Mouse (Mus musculus) G1E-ER4 (cell line): ENCODE data around the gene Aqp7. TPM values are rescaled to one million over a fixed set of nuclear protein-coding genes. Genes with fewer than 3 reads are reported as not detected.

Experiments used
- GATA1 ChIP-seq: IDR thresholded peaks from one replicate; pipeline ENCODE4 v1.8.0; 2012; ENCODE audit warnings: low read length, inconsistent platforms
- polyA plus RNA-seq: library from polyadenylated mRNA; stranded (reverse); fragments of >175 nt; gene quantifications from 2 replicates; pipeline ENCODE4 v1.2.3, GENCODE M21; 2012

Aqp7 gene
- polyA plus RNA-seq, 1 experiment, result not detected

GRCm38 (mm10) chr4:41040983-41041382 lies 7.0 kb downstream of the Aqp7 start:
- TF ChIP-seq GATA1, result no peak

GRCm38 (mm10) chr4:41037942-41038341 lies 10.0 kb downstream of the Aqp7 start:
- TF ChIP-seq GATA1, result no peak

GRCm38 (mm10) chr4:41031242-41031641 lies 16.7 kb downstream of the Aqp7 start:
- no peak for TF ChIP-seq GATA1

GRCm38 (mm10) chr4:41029372-41029771 lies 18.6 kb downstream of the Aqp7 start:
- TF ChIP-seq GATA1, result no peak

- no peak for TF ChIP-seq GATA1
These were observed 19.7 kb downstream of the Aqp7 start for GRCm38 (mm10) chr4:41028272-41028671.

GRCm38 (mm10) chr4:41027872-41028271 lies 20.1 kb downstream of the Aqp7 start:
- TF ChIP-seq GATA1, result no peak

- no peak for TF ChIP-seq GATA1
These were observed 21.7 kb downstream of the Aqp7 start for GRCm38 (mm10) chr4:41026086-41026787.

GRCm38 (mm10) chr4:41021094-41021493 lies 26.8 kb downstream of the Aqp7 start:
- TF ChIP-seq GATA1, result no peak

- no peak for TF ChIP-seq GATA1
These were observed 32.1 kb downstream of the Aqp7 start for GRCm38 (mm10) chr4:41015798-41016197.

- TF ChIP-seq GATA1, result no peak
These were observed 34.6 kb downstream of the Aqp7 start for GRCm38 (mm10) chr4:41013351-41013750.

- no peak for TF ChIP-seq GATA1
These were observed 46.9 kb downstream of the Aqp7 start for GRCm38 (mm10) chr4:41000842-41001639.

GRCm38 (mm10) chr4:41000271-41000670 lies 47.7 kb downstream of the Aqp7 start:
- no peak for TF ChIP-seq GATA1

- TF ChIP-seq GATA1, result peak; percentile 39
These were observed 50.0 kb downstream of the Aqp7 start for GRCm38 (mm10) chr4:40997916-40998315.

GRCm38 (mm10) chr4:40996302-40996701 lies 51.6 kb downstream of the Aqp7 start:
- TF ChIP-seq GATA1, result peak; percentile 76

- no peak for TF ChIP-seq GATA1
These were observed 58.3 kb downstream of the Aqp7 start for GRCm38 (mm10) chr4:40989633-40990032.

- TF ChIP-seq GATA1, result no peak
These were observed 64.3 kb downstream of the Aqp7 start for GRCm38 (mm10) chr4:40983686-40984085.

Other genes starting within 250 kb of the Aqp7 start
- 29.2 and 29.9 TPM in 2 replicates for gene B4galt1, start 194.1 kb downstream of the Aqp7 start, polyA plus RNA-seq
- gene Spink4, start 128.1 kb downstream of the Aqp7 start, polyA plus RNA-seq, result not detected in 2 replicates
- 454 and 555 TPM in 2 replicates for gene Bag1, start 99.8 kb downstream of the Aqp7 start, polyA plus RNA-seq
- gene Chmp5, start 99.7 kb downstream of the Aqp7 start, polyA plus RNA-seq, result 1.4 and 1.5 TPM in 2 replicates
- gene Nfx1, start 77.2 kb downstream of the Aqp7 start, polyA plus RNA-seq, result 37.7 and 50.8 TPM in 2 replicates
- 2.9 and 4.0 TPM in 2 replicates for gene Aqp3, start 50.0 kb upstream of the Aqp7 start, polyA plus RNA-seq
- gene Nol6, start 76.3 kb upstream of the Aqp7 start, polyA plus RNA-seq, result 88.4 and 103 TPM in 2 replicates
- 43.6 and 45.9 TPM in 2 replicates for gene Ube2r2, start 87.6 kb upstream of the Aqp7 start, polyA plus RNA-seq
- gene Ubap2, start 227.0 kb upstream of the Aqp7 start, polyA plus RNA-seq, result 624 and 843 TPM in 2 replicates